Mouse (Mus musculus) heart, postnatal 0 days (tissue): ENCODE results near the gene Depdc1a. TPM values are rescaled to one million over a fixed set of nuclear protein-coding genes. Genes with fewer than 3 reads are reported as not detected.

Experiments used
- ATAC-seq: fragments of 200-750 bp; cut with Nextera tagmentation; 2 replicates; pipeline ENCODE4 v1.8.0; 2017; ENCODE audit warnings: low read depth, moderate number of reproducible peaks, moderate library complexity; ENCODE audit not compliant: insufficient read depth
- DNase-seq: peaks from one replicate; pipeline ENCODE4 v3.0.0-alpha.2; 2016; ENCODE audit warnings: low spot score
- H3K27ac ChIP-seq: fragments of 300-500 bp; sonication (generic); 2 replicates; pipeline ENCODE4 v1.5.1; 2014; ENCODE audit warnings: low read depth, mild to moderate bottlenecking
- H3K27me3 ChIP-seq: fragments of 300-500 bp; sonication (generic); 2 replicates; pipeline ENCODE4 v1.6.1; 2014; ENCODE audit warnings: low read length, mixed read lengths; ENCODE audit not compliant: control insufficient read depth, insufficient read depth
- H3K36me3 ChIP-seq: fragments of 300-500 bp; sonication (generic); replicated peaks from 2 replicates; pipeline ENCODE4 v1.6.1; 2014; ENCODE audit warnings: low read length, mixed read lengths; ENCODE audit not compliant: control insufficient read depth, insufficient read depth
- H3K4me1 ChIP-seq: fragments of 300-500 bp; sonication (generic); 2 replicates; pipeline ENCODE4 v1.6.1; 2014; ENCODE audit warnings: antibody characterized with exemption; ENCODE audit not compliant: control insufficient read depth, insufficient read depth
- H3K4me2 ChIP-seq: fragments of 300-500 bp; sonication (generic); 2 replicates; pipeline ENCODE4 v1.6.1; 2014; ENCODE audit warnings: low read depth, mild to moderate bottlenecking, low read length, moderate library complexity
- H3K4me3 ChIP-seq: fragments of 300-500 bp; sonication (generic); 2 replicates; pipeline ENCODE4 v1.5.1; 2014; ENCODE audit warnings: low read depth, low read length
- H3K9ac ChIP-seq: fragments of 300-500 bp; sonication (generic); replicated peaks from 2 replicates; pipeline ENCODE4 v1.6.1; 2014; ENCODE audit warnings: low read depth, low read length, mixed read lengths
- H3K9me3 ChIP-seq: fragments of 300-500 bp; sonication (generic); replicated peaks from 2 replicates; pipeline ENCODE4 v1.6.1; 2016; ENCODE audit warnings: low read length; ENCODE audit not compliant: control insufficient read depth
- CTCF ChIP-seq: IDR thresholded peaks from 2 replicates; pipeline ENCODE4 v1.5.1; 2016; ENCODE audit warnings: antibody characterized with exemption, control low read depth, low read depth
- EP300 ChIP-seq: IDR thresholded peaks from 2 replicates; pipeline ENCODE4 v1.6.1; 2016; ENCODE audit warnings: antibody characterized with exemption, low read depth
- WGBS: fragments of 180-500 bp; shearing (Covaris S2); extraction: QIAGEN DNeasy Blood & Tissue Kit; methylation state at CpG from one replicate; pipeline ENCODE4 v1.1.7; 2014; 5-methylcytosine and 5-hydroxymethylcytosine counted together
- polyA plus RNA-seq: library from polyadenylated mRNA; unstranded; fragments of >200 nt; fragmentation: Nextera tagmentation; extraction: Ambion mirVana; gene quantifications from 2 replicates; pipeline ENCODE4 v1.2.1, GENCODE M21; 2015
- total RNA-seq: library from RNA; depleted of rRNA; stranded (reverse); fragments of >200 nt; gene quantifications from 2 replicates; pipeline ENCODE4 v1.2.3, GENCODE M21; 2014; ENCODE audit warnings: low replicate concordance; rRNA removed

Depdc1a gene
- total and polyA plus RNA-seq, 2 experiments from 2014 or later, result 11.2 to 11.7 TPM

- Histone ChIP-seq H3K4me1 (no peaks in the 10 kb centered on the region), H3K27me3 (no peaks in the 10 kb centered on the region), H3K36me3 (0 out of 2 replicates have a peak, but pooled peaks cover 8% of the 10 kb centered on the region), H3K9me3 (no peaks in the 10 kb centered on the region), H3K4me2 (no peak overlapping the region), H3K4me3 (no peak overlapping the region), H3K9ac (no peak overlapping the region), H3K27ac (no peak overlapping the region)
- no peak for TF ChIP-seq EP300
- no peak for TF ChIP-seq CTCF
- DNase-seq (no peak), ATAC-seq (no peak)
Measured at GRCm38 (mm10) chr3:159528563-159528962, 33.3 kb downstream of the Depdc1a start.

GRCm38 (mm10) chr3:159548303-159548702 is 53.1 kb downstream of the Depdc1a start:
- H3K4me2 ChIP-seq, result no peak overlapping the region
- WGBS, result 60% methylated on average over 3 of the region's 3 CpGs
- DNase-seq (no peak), ATAC-seq (no peak)
- TF ChIP-seq CTCF (peak; percentile 40), EP300 (no peak)
- no peak overlapping the region for H3K4me3 ChIP-seq
- H3K27ac ChIP-seq, result no peak overlapping the region
- no peaks in the 10 kb centered on the region for H3K36me3 ChIP-seq
- no peaks in the 10 kb centered on the region for H3K27me3 ChIP-seq
- H3K9ac ChIP-seq, result no peak overlapping the region
- no peaks in the 10 kb centered on the region for H3K4me1 ChIP-seq
- no peaks in the 10 kb centered on the region for H3K9me3 ChIP-seq

GRCm38 (mm10) chr3:159550224-159550623 is 55.0 kb downstream of the Depdc1a start:
- H3K27me3 ChIP-seq, result no peaks in the 10 kb centered on the region
- TF ChIP-seq CTCF (no peak), EP300 (no peak)
- no peak overlapping the region for H3K4me2 ChIP-seq
- no peaks in the 10 kb centered on the region for H3K4me1 ChIP-seq
- ATAC-seq (no peak; the same call in 1 of the 2 replicates), DNase-seq (no peak)
- no peaks in the 10 kb centered on the region for H3K36me3 ChIP-seq
- no peak overlapping the region for H3K27ac ChIP-seq
- H3K9me3 ChIP-seq, result no peaks in the 10 kb centered on the region
- H3K9ac ChIP-seq, result no peak overlapping the region
- H3K4me3 ChIP-seq, result no peak overlapping the region

Other genes starting within 250 kb of the Depdc1a start
- gene Rpe65, start 103.7 kb downstream of the Depdc1a start, total RNA-seq, result not detected in 2 replicates
- not detected in 2 replicates for gene Rpe65, start 103.7 kb downstream of the Depdc1a start, polyA plus RNA-seq